Comparison of ENCODE assay signal across 16 mouse cellular contexts in genomic region chr9:43469215-43469614, GRCm38 (mm10).
"Had no signal": no experiment of that assay in that cellular context is flagged by ENCODE, and none has a peak within 500 bp of the region (broad histone marks: within the 10 kb centered on the region; RNA-seq: fewer than 3 reads in every experiment).

No protein-coding gene starts in this region.

- H3K27ac ChIP-seq: midbrain, embryonic 10.5 days; midbrain, embryonic 12.5 days; neural tube, embryonic 13.5 days; neural tube, embryonic 15.5 days had no signal

- DNase-seq: lung, adult 18-20 months; lung, embryonic 14.5 days; lung, postnatal 10 days; lung, postnatal 4 days; midbrain, embryonic 14.5 days; retina, postnatal 1 day; right cerebral cortex, postnatal 14 days; spleen, adult 18-20 months; thymus, adult 2 months; thymus, postnatal 25 days; thymus, postnatal 4 days had no signal

- H3K4me3 ChIP-seq: midbrain, embryonic 10.5 days; midbrain, embryonic 12.5 days; myocyte; neural tube, embryonic 13.5 days; neural tube, embryonic 15.5 days had no signal
